Mouse (Mus musculus) C2C12 (cell line): ENCODE results near the gene Gopc.

Source experiments
- CTCF ChIP-seq: IDR thresholded peaks from one replicate; pipeline ENCODE4 v1.5.1; 2011; ENCODE audit not compliant: control insufficient read depth, insufficient read depth, insufficient read length
- MYOD1 ChIP-seq: IDR thresholded peaks from one replicate; pipeline ENCODE4 v1.6.1; 2011; ENCODE audit warnings: low read depth; ENCODE audit not compliant: control insufficient read depth, insufficient read length
- USF1 ChIP-seq: IDR thresholded peaks from one replicate; pipeline ENCODE4 v1.6.1; 2011; ENCODE audit warnings: low read depth, mild to moderate bottlenecking, control low read depth, moderate library complexity

- no peak for TF ChIP-seq MYOD1
- no peak for TF ChIP-seq CTCF
- TF ChIP-seq USF1 = no peak
Measured at GRCm38 (mm10) chr10:52377813-52378212, 4.1 kb downstream of the Gopc start.
